Mouse (Mus musculus): ENCODE data around the gene Phf21a. TPM values are rescaled to one million over a fixed set of nuclear protein-coding genes. Genes with fewer than 3 reads are reported as not detected.

Phf21a gene
- polyA plus RNA-seq (2012; rRNA removed), result 51.2 and 54.6 TPM in 2 replicates

GRCm38 (mm10) chr2:92092817-92093216 is at the start of gene Phf21a:
TSS of gene Phf21a (plus strand) at chr2:92093117.
- DNase-seq (ENCODE audit: extremely low spot score in 1 of 2, low spot score in 1 of 2), result no peak

DNA sequence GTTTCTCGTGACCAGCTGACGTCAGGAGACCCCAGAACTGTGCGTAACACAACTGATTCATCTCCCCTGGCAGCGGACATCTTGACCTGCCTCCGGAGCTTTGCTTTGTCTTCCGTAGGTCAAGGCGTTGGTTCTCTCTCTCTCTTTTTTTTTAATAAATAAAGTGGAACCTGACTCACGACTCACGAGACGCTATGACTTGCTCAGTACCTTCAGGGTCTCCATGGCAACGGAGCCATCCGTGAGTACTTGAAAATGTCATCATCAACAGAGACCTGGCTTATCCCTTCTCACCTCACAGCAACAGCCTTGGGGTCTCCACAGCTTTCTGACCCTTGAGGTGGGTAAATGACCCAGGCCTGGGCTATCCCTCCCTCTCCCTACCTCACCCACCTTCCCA is 49.6 kb upstream of the Phf21a start:
- no peak for DNase-seq (ENCODE audit: extremely low spot score in 1 of 2, low spot score in 1 of 2)

GRCm38 (mm10) chr2:92047601-92048000 is 45.3 kb upstream of the Phf21a start:
- no peak for DNase-seq (ENCODE audit: extremely low spot score in 1 of 2, low spot score in 1 of 2)

- no peak for DNase-seq (ENCODE audit: extremely low spot score in 1 of 2, low spot score in 1 of 2)
Measured at GRCm38 (mm10) chr2:92048034-92048690, 44.8 kb upstream of the Phf21a start.

DNA sequence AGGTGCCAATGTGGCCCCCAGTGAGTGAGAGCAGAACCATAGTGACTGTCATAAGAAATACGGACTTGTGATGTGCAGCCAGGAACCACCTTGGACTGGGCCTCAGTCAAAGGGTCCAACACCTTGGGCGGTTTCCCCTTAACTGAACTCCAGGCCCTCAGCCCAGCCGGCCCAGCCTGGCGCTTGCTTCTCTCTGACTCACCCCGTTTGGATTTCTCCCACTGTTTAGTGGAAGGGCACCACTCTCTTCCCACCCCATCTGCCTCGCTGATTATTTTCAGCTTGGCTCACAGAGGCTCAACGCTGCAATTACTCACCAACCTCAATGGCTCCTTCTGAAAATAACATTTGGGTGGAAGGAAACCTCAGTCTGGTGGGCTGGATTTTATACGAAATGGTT is 40.7 kb upstream of the Phf21a start:
- DNase-seq (ENCODE audit: extremely low spot score in 1 of 2, low spot score in 1 of 2), result peak; percentile 62 to 81

DNA sequence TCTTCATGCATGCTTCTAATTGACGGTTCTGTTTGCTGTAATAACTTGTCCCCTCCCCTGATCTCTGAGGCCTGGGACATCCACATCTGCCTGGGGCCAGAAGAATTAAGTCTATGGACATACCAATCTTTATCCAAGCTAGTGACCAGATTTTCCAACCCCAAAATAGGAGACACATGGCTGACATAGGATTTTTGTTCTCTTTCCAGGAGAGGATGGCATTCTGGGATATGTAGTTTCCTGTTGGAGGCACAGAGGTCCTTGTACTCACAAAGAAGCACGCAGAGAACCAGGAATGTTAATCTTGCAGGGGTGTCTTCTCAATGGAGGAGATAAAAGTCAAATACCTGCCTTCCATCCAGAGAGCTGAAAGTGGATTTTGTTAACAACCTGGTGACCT is 40.2 kb upstream of the Phf21a start:
- peak in 1 of 2 experiments; percentile 59 for DNase-seq (ENCODE audit: extremely low spot score in 1 of 2, low spot score in 1 of 2)

- peak; percentile 78 to 90 for DNase-seq (ENCODE audit: extremely low spot score in 1 of 2, low spot score in 1 of 2)
Measured at GRCm38 (mm10) chr2:92055101-92055813, 37.7 kb upstream of the Phf21a start.

GRCm38 (mm10) chr2:92055831-92056236 is 37.1 kb upstream of the Phf21a start:
- peak in 1 of 2 experiments; percentile 69 for DNase-seq (ENCODE audit: extremely low spot score in 1 of 2, low spot score in 1 of 2)

DNA sequence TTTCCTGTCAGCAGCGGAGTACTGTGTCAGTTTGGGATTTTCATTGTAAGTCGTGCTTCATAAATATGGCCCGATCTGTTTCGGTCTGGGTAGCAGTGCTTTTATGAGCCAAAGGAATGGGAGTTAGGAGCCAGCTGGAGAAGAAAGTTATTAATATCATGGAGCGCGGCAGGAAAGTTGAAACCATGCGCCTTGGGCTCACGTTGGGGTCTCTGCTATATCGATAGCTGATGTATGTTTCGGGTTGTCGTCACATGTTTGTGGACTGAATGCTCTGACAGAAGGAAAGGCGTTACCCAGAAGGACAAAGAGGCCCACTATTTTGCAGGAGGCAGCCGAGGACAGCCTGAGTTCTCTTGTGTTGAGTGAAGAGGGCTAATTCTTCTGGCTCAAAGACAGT is 36.2 kb upstream of the Phf21a start:
- DNase-seq (ENCODE audit: extremely low spot score in 1 of 2, low spot score in 1 of 2), result no peak

GRCm38 (mm10) chr2:92058469-92058868 is 34.4 kb upstream of the Phf21a start:
- DNase-seq (ENCODE audit: extremely low spot score in 1 of 2, low spot score in 1 of 2), result peak; percentile 83 to 99

DNA sequence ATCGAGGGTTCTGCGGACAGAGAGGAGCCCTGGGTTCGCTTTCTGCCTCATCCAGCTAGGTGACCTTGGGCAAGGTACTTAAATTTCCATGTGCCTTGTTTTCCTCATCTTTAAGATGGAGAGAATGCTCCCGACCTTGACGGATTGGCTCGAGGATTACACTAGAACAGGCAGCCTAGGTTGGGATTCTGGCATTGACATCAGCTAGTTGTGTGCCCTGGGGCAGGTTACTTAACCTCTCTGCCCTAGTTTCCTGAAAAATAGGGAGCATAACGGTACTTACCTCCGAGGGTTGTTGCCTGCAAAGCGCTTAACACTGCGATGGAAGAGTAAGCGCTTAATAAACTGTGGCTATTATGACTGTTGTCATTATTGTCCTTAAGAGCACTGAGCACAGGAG is 34.0 kb upstream of the Phf21a start:
- DNase-seq (ENCODE audit: extremely low spot score in 1 of 2, low spot score in 1 of 2), result no peak

GRCm38 (mm10) chr2:92059481-92060220 is 33.3 kb upstream of the Phf21a start:
- peak; percentile 72 to 83 for DNase-seq (ENCODE audit: extremely low spot score in 1 of 2, low spot score in 1 of 2)

GRCm38 (mm10) chr2:92060291-92060690 is 32.6 kb upstream of the Phf21a start:
- DNase-seq (ENCODE audit: extremely low spot score in 1 of 2, low spot score in 1 of 2), result no peak

DNA sequence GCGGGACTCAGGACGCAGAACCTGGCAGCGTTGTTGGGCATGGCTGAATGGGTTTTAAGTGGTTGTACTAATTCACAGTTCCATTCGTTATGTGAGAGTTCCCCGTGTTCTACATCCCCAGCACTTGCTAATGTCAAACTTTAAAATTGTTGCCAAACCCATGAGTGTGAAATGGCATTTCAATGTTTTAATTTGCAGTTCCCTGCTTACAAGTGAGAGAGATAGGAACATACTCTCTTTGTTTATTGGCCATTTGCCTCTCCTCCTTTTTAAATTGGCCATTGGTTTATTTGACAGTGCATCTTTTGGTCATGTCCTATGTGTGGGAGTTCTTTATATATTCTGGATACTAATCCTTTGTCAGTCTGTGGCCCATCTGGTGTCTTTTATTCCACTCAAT is 31.6 kb upstream of the Phf21a start:
- DNase-seq (ENCODE audit: extremely low spot score in 1 of 2, low spot score in 1 of 2), result no peak

GRCm38 (mm10) chr2:92063106-92063505 is 29.8 kb upstream of the Phf21a start:
- no peak for DNase-seq (ENCODE audit: extremely low spot score in 1 of 2, low spot score in 1 of 2)

DNA sequence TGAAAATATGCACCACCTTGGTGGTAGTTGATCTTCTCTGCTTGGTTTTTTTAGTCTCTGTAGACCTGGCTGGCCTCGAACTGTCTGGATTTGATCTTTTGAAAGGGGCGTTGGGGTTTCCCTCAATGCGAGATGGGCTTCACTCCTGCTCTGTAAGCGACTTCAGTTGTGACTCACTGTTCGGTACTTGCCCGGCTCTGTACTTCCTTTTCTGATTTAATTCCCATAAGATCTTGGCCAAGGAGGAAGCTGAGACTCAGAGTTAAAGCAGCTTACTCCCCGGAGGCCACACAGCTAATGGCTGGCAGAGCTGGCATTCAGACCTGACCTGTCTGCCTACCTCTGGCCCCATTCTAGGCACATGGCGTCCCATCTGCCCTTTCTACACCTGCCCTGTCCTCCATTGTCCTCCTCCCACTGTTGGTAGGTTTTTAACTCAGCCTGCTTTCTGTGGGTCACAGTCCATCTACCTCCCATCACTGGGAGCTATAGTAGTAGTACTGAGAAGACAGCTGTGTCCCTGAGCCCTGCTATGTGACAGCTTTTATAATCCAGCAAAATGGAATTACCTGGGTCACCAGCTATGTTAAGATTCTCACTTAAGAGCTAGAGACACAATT is 27.5 kb upstream of the Phf21a start:
- no peak for DNase-seq (ENCODE audit: extremely low spot score in 1 of 2, low spot score in 1 of 2)

DNA sequence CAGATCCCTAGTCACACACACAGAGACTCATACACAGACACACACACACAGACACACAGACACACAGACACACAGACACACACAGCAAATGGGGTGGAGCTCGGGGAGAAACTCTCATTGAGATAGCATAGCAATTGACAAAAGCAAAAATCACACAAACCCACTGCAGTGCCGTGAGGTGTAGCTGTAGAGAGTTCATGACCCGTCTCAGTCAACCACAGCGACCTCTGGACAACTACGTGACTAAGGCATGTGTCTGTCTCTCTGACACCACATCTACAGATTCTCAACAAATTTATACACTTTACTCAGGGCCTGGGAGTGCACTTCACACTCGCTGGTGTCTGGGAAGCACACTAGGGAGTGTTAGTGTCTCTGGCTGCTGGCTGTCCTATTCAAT is 27.0 kb upstream of the Phf21a start:
- DNase-seq (ENCODE audit: extremely low spot score in 1 of 2, low spot score in 1 of 2), result no peak

GRCm38 (mm10) chr2:92066899-92067298 is 26.0 kb upstream of the Phf21a start:
- DNase-seq (ENCODE audit: extremely low spot score in 1 of 2, low spot score in 1 of 2), result no peak

DNA sequence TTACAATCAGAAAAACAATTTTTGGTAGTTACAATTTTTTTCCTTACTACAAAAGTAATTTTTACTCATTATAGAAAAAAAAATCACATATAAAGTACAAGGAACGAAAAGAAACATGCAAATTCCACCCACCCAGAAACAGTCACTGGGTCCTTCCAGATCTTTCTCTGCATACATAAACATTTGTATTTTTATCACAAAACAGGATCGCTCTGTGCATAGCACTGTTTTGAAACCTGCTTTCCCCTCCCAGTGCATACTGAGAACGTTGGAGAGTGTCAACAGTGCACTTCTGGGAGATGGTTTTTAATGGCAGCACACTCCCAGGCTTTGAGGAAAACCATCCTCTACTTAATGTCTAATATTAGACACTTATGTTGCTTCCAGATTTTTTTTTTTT is 25.3 kb upstream of the Phf21a start:
- no peak for DNase-seq (ENCODE audit: extremely low spot score in 1 of 2, low spot score in 1 of 2)

DNA sequence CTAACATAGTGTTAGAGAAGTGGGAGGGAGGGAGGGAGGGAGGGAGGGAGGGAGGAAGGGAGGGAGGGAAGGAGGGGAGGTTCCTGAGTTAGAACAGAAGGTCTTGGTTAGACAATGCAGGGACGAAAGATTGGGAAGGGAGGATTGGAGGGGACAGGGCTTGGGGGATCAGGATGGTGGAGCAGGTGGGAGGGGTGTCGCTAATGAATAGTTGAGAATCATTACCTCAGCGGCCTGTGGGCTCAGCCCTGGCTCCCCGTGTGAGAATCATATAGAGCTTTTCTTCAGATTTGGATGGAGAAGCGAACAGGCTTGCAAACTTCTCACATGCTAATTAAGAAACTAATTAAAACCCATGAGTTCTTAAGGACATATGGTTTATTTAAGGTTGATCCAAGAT is 23.3 kb upstream of the Phf21a start:
- DNase-seq (ENCODE audit: extremely low spot score in 1 of 2, low spot score in 1 of 2), result no peak

DNA sequence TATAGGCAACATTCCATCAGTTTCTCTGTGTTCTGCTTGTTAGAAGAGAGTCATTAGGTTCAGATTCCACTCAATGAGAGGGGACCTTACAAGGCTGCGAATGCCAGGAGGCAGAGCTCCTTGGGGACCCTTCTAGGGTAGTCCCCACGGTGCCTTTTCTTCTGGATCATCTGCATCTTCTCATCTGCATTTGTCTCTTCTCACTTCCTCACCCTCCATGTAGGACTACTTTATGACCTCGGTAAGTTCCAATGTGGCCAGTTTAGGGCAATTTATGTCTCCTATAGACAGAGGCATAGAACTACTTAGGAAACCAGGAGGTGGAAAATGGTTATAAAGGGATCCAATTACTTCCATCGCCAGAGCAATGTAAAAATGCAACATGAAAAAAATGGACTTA is 21.8 kb upstream of the Phf21a start:
- DNase-seq (ENCODE audit: extremely low spot score in 1 of 2, low spot score in 1 of 2), result no peak

All from frontal cortex, adult 2 months (tissue).